Mouse (Mus musculus): ENCODE data around the gene Zyx.

Gene Zyx

GRCm38 (mm10) chr6:42349426-42350020 lies at the start of gene Zyx:
Gene Zyx (plus strand): TSS chr6:42349630.
- DNase-seq (ENCODE audit: low read depth), result peak; percentile 62

DNA sequence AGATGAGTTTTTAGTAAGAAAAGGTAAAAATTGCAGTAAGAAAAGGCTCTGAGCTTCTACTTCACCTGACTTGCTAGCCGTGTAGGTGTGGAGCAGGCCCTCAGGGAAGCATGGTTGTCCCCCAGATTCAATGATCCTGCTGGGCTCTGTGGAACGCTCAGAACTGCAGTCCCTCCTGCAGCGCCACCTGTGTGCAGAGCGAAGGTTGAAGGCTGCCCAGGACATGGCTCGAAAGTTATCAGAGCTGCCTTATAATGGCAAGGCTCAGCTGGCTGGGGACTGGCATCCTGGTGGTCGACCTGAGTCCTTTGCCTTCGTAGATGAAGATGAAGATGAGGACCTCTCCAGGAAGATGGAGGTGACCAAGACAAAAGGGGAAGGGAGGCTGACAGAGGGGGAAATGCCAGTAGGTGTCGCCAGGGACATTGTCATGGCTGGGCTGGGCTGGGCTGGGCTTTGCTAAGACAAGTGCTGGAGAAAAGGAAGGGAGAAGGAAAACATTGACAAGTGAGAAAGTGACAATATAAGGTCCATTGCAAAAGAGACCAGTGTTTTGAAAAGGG lies 39.5 kb upstream of the Zyx start:
- no peak for DNase-seq (ENCODE audit: low read depth)

DNA sequence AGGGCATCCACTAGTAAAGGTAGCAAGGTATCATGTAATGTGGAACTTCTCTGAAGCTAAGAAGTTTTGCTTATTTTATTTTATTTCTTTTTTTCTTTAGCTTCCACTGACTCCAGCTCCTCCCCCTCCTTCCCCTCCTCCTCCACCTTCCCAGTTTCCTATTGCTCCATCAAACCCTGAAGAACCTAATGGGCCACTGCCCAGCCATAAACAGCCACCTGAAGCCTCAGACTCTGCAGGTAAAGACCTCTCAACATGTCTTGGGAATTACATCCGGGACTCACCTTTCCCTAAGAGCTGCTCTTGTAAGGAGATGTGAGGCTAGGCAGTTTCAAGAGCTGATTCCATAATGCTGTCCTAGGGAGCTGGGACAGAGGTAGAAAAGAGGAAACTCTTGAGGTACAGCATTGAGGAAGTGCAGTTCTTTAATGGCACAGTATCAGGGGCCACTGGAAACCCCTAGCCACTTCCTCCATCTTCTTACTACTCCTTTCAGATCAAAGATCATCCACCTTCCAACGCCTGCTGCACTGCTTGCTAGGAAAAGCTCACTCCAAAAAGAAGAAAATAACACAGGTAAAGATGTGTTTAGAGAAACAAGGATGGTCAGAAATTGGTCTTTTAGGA lies 38.9 kb upstream of the Zyx start:
- no peak for DNase-seq (ENCODE audit: low read depth)

DNA sequence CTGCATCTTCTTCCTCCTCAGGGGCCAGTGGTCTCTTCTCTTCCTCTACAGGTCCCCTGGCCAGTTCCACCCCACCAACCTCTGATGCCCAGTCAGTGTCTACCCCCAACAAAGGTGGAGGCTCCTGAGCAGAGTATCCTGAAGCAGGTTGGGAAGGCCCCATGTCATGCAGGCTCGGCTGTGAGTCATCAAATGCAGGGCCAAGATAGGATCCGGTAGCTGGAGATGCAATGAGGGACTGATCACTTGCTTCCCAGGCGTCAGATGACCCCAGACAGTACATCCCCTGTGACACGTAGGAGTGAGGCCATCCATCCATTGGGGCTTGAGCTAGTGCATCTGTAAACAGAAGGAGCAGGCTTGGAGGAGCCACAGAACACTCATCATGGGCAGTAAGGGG lies 31.1 kb upstream of the Zyx start:
- no peak for DNase-seq (ENCODE audit: low read depth)

DNA sequence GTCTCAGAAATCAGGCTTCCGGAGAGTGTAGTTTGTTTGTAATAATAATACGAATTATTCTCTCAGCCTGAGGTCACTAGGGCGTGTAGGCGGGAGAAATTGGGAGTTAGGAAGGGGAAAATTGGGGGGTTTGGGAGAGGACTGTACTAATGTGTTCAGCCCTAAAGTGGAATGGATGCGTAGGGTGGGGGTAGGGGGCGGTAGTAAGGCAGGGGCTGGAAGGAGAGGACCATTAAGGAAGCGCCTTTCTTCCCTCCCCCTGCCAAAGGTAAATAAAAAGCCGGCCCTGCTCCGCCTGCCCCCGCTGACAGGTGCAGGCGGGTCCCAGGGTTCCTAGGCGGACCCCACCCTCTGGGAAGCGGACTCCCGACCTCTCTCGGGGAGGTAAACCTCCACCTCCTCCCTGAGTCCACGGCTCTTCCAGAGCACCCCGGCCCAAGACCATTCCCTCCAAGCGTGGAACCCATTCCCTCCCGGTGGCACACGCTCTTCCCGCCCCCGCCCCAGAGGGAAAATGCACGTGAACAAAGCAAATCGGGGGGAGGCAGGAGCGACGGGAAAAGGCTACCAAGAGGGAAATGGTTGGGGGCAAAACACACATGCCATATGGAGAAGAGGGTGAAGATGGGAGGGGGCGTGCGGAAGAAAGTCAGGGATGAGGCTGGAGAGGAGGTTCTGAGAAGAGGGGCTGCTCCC lies 25.9 kb upstream of the Zyx start:
- DNase-seq (ENCODE audit: low read depth), result no peak

- DNase-seq (ENCODE audit: low read depth), result no peak
These were observed 25.4 kb upstream of the Zyx start for GRCm38 (mm10) chr6:42324067-42324481.

DNA sequence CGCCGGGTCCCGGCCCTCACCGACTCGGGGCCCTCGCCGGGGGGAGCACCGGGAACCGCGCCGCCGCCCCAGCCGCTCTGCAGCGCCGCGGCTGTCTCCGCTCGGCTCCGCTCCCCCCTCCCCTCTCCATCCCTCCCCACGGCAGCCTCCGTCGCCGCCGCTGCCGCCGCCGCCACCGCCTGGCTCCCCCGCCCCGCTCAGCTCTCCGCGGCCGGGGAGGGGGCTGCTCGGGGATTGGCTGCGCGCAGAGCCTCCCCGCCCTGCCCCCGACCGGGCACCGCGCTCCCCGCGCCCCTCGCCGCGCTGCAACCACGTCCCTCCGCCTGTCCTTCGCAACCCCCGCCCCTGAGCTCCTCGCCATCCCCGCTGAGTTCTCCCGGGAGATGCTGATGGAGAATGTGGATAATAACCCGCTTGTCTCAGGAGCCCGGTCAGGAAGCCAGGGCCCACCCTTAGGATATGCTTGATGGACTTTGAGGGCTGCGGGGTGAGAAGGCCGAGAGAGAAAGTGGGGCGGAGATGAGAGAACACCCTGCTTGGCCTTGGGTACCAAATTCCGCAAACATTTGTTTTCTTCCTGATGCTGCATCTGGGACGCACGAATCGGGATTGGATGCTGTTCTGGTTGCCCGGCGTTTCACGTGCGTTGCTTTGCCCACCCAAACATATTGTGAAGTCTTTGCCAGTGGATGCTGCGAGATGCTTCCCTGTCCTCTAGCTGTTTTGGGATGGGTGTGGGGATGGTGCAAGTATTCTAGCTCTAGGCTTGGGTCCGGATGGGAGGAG lies 24.8 kb upstream of the Zyx start, which contains the start of gene Fam131b:
Gene Fam131b (minus strand): TSS at position 162 of the 786 bp plus-strand sequence.
- DNase-seq (ENCODE audit: low read depth), result no peak

DNA sequence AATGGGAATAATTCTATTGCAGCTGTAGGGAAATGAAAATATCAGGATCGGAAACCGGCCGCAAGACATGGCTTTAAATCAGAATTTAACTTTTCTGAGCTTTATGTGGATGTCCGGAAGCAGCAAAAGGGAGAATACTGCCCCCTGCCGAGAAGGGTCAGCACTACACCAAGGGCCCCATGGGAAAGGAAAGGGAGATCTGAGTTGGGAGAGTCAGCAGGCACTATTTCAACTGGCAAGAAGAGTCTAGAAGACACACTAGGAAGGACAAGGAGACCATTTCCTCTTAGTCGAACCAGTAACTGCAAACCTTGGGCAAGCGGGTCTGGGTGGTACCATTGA lies 24.2 kb upstream of the Zyx start:
- DNase-seq (ENCODE audit: low read depth), result peak; percentile 39

DNA sequence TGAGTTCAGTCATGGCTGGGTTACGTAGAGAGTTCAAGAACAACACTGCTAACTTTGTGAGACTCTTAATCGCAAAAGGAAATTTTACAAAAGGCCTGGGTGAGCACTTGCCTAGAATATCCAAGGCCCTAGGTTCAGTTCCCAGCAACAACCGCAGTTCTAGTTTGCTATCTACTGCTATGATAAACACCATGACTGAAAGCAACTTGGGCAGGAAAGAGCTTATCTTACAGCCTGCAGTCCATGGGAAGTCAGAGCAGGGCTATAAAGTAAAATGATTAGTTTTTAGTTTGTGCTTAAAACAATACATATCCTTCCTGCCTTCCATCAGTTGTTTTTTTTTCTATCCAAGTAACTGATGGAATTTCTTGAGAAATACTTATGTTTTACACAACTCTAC lies 22.9 kb upstream of the Zyx start:
- no peak for DNase-seq (ENCODE audit: low read depth)

GRCm38 (mm10) chr6:42328757-42329156 lies 20.7 kb upstream of the Zyx start:
- no peak for DNase-seq (ENCODE audit: low read depth)

- DNase-seq (ENCODE audit: low read depth), result no peak
These were observed 19.2 kb upstream of the Zyx start for GRCm38 (mm10) chr6:42330216-42330615.

DNA sequence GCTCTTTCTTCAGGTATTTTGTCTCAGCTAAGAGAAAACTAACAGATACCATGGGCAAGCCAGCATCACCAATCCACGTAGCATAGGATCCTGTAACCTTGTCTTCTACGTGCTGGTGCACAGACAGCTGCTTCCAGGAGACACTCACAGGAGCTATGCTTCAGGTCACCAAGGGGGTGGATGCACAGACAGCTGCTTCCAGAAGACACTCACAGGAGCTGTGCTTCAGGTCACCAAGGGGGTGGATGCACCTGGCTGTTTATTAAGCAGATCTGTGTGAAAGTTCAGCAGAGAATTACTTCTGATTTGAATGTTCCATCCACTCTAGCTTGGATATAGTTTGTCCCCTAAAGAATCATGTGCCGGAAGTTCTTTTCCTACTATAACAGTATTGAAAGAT lies 18.5 kb upstream of the Zyx start:
- DNase-seq (ENCODE audit: low read depth), result no peak

GRCm38 (mm10) chr6:42339189-42339588 lies 10.2 kb upstream of the Zyx start:
- no peak for DNase-seq (ENCODE audit: low read depth)

DNA sequence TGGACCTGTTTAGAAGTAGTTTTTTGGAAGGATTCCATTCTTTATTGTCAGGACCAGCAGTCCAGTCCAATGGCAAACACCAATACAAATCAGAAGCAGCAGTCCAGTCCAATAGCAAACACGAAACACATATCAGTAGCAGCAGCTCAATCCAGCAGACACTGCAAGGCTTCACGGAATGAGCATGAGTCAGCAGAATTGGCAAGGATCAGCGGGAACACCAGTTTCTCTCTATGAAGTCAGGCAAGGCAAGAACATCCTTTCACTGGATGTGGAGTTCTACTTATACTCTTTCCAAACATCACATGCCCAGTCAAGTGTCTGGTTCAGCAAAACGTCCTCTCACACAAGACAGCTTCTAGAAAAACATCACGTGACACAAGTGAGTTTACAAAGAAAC lies 9.4 kb upstream of the Zyx start:
- DNase-seq (ENCODE audit: low read depth), result no peak

- no peak for DNase-seq (ENCODE audit: low read depth)
These were observed 7.3 kb upstream of the Zyx start for GRCm38 (mm10) chr6:42342171-42342570.

GRCm38 (mm10) chr6:42343361-42344120 lies 5.9 kb upstream of the Zyx start:
- DNase-seq (ENCODE audit: low read depth), result no peak

DNA sequence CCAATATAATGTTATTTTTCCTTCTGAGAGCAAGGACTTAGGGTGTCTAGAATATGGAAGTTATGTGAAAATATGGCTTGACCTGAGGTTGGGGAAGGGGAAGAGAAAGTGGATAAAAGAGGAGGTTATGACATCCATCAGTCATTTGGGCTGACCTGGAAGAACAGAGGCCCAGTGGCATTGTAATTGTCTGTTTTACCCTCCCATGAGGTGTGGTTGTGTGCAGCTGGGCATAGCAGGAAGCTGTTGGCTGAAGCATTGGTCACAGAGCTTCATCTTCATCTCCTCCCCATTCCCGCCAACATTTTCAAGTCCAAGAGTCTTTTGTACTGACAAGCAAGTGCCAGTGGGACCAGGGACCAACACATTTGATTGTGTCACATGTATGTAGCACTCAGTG lies 5.2 kb upstream of the Zyx start:
- no peak for DNase-seq (ENCODE audit: low read depth)

- DNase-seq (ENCODE audit: low read depth), result no peak
These were observed 987 bp upstream of the Zyx start for GRCm38 (mm10) chr6:42348281-42349005.

DNA sequence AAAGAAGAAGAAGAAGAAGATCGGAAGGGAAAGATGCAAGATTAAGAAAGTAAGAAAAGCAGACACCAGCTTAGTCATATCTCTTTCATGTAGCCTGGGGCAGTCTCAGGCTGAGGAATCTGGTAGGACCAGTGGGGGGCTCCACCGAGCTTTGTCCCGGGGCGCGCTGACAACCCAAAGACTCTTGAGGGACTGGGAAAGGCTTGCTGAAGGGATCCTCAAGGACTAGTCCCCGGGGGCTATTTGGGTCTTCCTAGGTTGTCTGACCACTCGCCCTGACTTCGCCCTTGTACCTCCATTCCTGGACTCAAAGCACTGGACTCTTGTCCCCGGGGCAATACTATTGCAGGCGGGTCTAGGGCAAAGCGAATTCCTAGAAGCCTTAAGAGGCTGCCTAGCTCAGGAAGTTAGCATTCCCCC lies 414 bp upstream of the Zyx start:
- DNase-seq (ENCODE audit: low read depth), result peak; percentile 57

GRCm38 (mm10) chr6:42350021-42350967 lies 864 bp downstream of the Zyx start:
- no peak for DNase-seq (ENCODE audit: low read depth)
